Mouse (Mus musculus): Measurements from ENCODE around the gene Tlr5. TPM values are rescaled to one million over a fixed set of nuclear protein-coding genes. Genes with fewer than 3 reads are reported as not detected.

Gene Tlr5
- total and polyA plus RNA-seq, 3 experiments = not detected

DNA sequence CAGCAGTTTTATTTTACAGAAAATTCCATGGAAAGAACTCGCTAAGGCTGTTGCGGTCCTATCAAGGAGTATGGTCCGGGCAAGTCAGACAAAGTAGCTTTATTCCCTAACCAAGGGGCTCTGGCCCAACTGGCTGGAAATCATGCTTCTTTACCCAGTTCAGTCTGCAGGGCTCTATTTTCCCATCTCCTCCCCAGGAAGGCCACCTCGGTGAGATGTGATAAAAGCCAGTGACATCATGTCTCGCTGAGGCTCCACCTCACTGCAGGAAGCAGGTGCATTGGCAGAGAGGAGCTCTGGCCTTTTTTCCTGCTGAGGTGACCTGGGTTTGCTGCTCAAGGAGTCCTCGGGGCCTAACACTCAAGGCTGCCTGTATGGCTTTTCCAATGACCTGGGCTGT, 26.1 kb downstream of the Tlr5 start:
- no peak overlapping the region for H3K4me3 ChIP-seq (ENCODE audit: control insufficient read depth in 1 of 2, insufficient read depth in 1 of 2, low read depth in 2 of 2, low read length in 2 of 2)
- no peaks in the 10 kb centered on the region for H3K36me3 ChIP-seq (ENCODE audit: control insufficient read depth in 1 of 2, insufficient read depth in 2 of 2, low read length in 2 of 2)
- no peaks in the 10 kb centered on the region for H3K9me3 ChIP-seq (replicated peaks; ENCODE audit: insufficient read depth, low read length)
- peaks cover 0 to 6% of the 10 kb centered on the region in 2 experiments; a peak in 2 of 4 replicates for H3K4me1 ChIP-seq (ENCODE audit: control insufficient read depth in 1 of 2, insufficient read depth in 2 of 2, low read length in 2 of 2)
- H3K27me3 ChIP-seq (ENCODE audit: control insufficient read depth in 1 of 2, insufficient read depth in 2 of 2, low read length in 2 of 2) = no peaks in the 10 kb centered on the region
- H3K27ac ChIP-seq (ENCODE audit: control insufficient read depth, low read depth, low read length) = no peak overlapping the region
- H3K9ac ChIP-seq (ENCODE audit: control insufficient read depth, low read depth, low read length, poor library complexity, severe bottlenecking) = no peak overlapping the region
- TF ChIP-seq USF2 (IDR thresholded peaks at IDR 0.05; ENCODE audit: borderline replicate concordance in 1 of 2, insufficient read depth in 1 of 2, low read depth in 1 of 2, low read length in 2 of 2) (no peak), TBP (IDR thresholded peaks at IDR 0.05; ENCODE audit: low read depth, low read length) (no peak), ETS1 (IDR thresholded peaks at IDR 0.05; ENCODE audit: low read depth, low read length) (no peak), EP300 (IDR thresholded peaks at IDR 0.05; ENCODE audit: low read depth in 1 of 2, low read length in 2 of 2) (no peak), JUND (IDR thresholded peaks at IDR 0.05; ENCODE audit: low read depth, low read length) (no peak), RAD21 (IDR thresholded peaks at IDR 0.05; ENCODE audit: low read depth, low read length) (no peak), E2F4 (IDR thresholded peaks at IDR 0.05; ENCODE audit: borderline replicate concordance, low read depth, low read length) (no peak), HCFC1 (IDR thresholded peaks at IDR 0.05; ENCODE audit: low read depth, low read length) (no peak), MXI1 (IDR thresholded peaks at IDR 0.05; ENCODE audit: low read depth, low read length) (no peak), CHD1 (IDR thresholded peaks at IDR 0.05; ENCODE audit: low read depth, low read length) (no peak), CTCF (IDR thresholded peaks at IDR 0.05 in 2 of 3, conservative IDR thresholded peaks at IDR 0.05 in 1 of 3; ENCODE audit: control insufficient read depth in 1 of 3, insufficient read depth in 1 of 3, low read depth in 2 of 3, low read length in 3 of 3, poor library complexity in 1 of 3, severe bottlenecking in 1 of 3) (no peak), NRF1 (IDR thresholded peaks at IDR 0.05; ENCODE audit: insufficient read depth, low read depth, low read length, poor library complexity, severe bottlenecking) (no peak)
- no peak for DNase-seq (ENCODE audit: low read depth, low spot score)
- no peaks in the 10 kb centered on the region for H3K79me2 ChIP-seq (ENCODE audit: control insufficient read depth, insufficient read depth, low read length, poor library complexity)

- Histone ChIP-seq H3K4me1 (ENCODE audit: control insufficient read depth in 1 of 2, insufficient read depth in 2 of 2, low read length in 2 of 2) (peaks cover 0 to 6% of the 10 kb centered on the region in 2 experiments; a peak in 2 of 4 replicates), H3K9me3 (replicated peaks; ENCODE audit: insufficient read depth, low read length) (no peaks in the 10 kb centered on the region), H3K4me3 (ENCODE audit: control insufficient read depth in 1 of 2, insufficient read depth in 1 of 2, low read depth in 2 of 2, low read length in 2 of 2) (peak overlapping the region; percentile 28 to 43), H3K9ac (ENCODE audit: control insufficient read depth, low read depth, low read length, poor library complexity, severe bottlenecking) (peak overlapping the region; percentile 61), H3K27ac (ENCODE audit: control insufficient read depth, low read depth, low read length) (no peak overlapping the region), H3K27me3 (ENCODE audit: control insufficient read depth in 1 of 2, insufficient read depth in 2 of 2, low read length in 2 of 2) (no peaks in the 10 kb centered on the region), H3K36me3 (ENCODE audit: control insufficient read depth in 1 of 2, insufficient read depth in 2 of 2, low read length in 2 of 2) (no peaks in the 10 kb centered on the region), H3K79me2 (ENCODE audit: control insufficient read depth, insufficient read depth, low read length, poor library complexity) (no peaks in the 10 kb centered on the region)
- peak; percentile 95 for DNase-seq (ENCODE audit: low read depth, low spot score)
- TF ChIP-seq HCFC1 (IDR thresholded peaks at IDR 0.05; ENCODE audit: low read depth, low read length) (0 out of 2 replicates have a peak, but pooled peaks have one; percentile 14), BHLHE40 (IDR thresholded peaks at IDR 0.05; ENCODE audit: borderline replicate concordance, low read depth, low read length) (peak; percentile 89), E2F4 (IDR thresholded peaks at IDR 0.05; ENCODE audit: borderline replicate concordance, low read depth, low read length) (no peak), NRF1 (IDR thresholded peaks at IDR 0.05; ENCODE audit: insufficient read depth, low read depth, low read length, poor library complexity, severe bottlenecking) (no peak), ETS1 (IDR thresholded peaks at IDR 0.05; ENCODE audit: low read depth, low read length) (peak; percentile 29; the same call in 1 of the 2 replicates), CTCF (IDR thresholded peaks at IDR 0.05 in 2 of 3, conservative IDR thresholded peaks at IDR 0.05 in 1 of 3; ENCODE audit: control insufficient read depth in 1 of 3, insufficient read depth in 1 of 3, low read depth in 2 of 3, low read length in 3 of 3, poor library complexity in 1 of 3, severe bottlenecking in 1 of 3) (peak; percentile 48 to 67 (median 55); a peak in 5 of 6 replicates), UBTF (IDR thresholded peaks at IDR 0.05; ENCODE audit: borderline replicate concordance, insufficient read depth, low read depth, low read length) (no peak), POLR2A (IDR thresholded peaks at IDR 0.05; ENCODE audit: control insufficient read depth in 1 of 2, insufficient read depth in 1 of 2, low read depth in 1 of 2, low read length in 2 of 2, poor library complexity in 1 of 2) (peak in 1 of 2 experiments; percentile 34; a peak in 1 of 4 replicates), JUND (IDR thresholded peaks at IDR 0.05; ENCODE audit: low read depth, low read length) (0 out of 2 replicates have a peak, but pooled peaks have one; percentile 40), MXI1 (IDR thresholded peaks at IDR 0.05; ENCODE audit: low read depth, low read length) (peak; percentile 83), CHD1 (IDR thresholded peaks at IDR 0.05; ENCODE audit: low read depth, low read length) (no peak), ZMIZ1 (IDR thresholded peaks at IDR 0.05; ENCODE audit: low read depth, low read length) (no peak), SMC3 (IDR thresholded peaks at IDR 0.05; ENCODE audit: low read depth, low read length) (peak; percentile 54), TAL1 (IDR thresholded peaks at IDR 0.05; ENCODE audit: low read length) (no peak), POLR2AphosphoS2 (IDR thresholded peaks at IDR 0.05; ENCODE audit: low read length) (no peak), MYC (IDR thresholded peaks at IDR 0.05; ENCODE audit: low read depth, low read length) (peak; percentile 84), SIN3A (IDR thresholded peaks at IDR 0.05; ENCODE audit: low read length) (peak; percentile 47; the same call in 1 of the 2 replicates), MAZ (IDR thresholded peaks at IDR 0.05; ENCODE audit: low read depth, low read length) (0 out of 2 replicates have a peak, but pooled peaks have one; percentile 32), USF2 (IDR thresholded peaks at IDR 0.05; ENCODE audit: borderline replicate concordance in 1 of 2, insufficient read depth in 1 of 2, low read depth in 1 of 2, low read length in 2 of 2) (peak in 1 of 2 experiments; percentile 64; a peak in 2 of 4 replicates), MYB (IDR thresholded peaks at IDR 0.05; ENCODE audit: low read depth, low read length) (no peak), EP300 (IDR thresholded peaks at IDR 0.05; ENCODE audit: low read depth in 1 of 2, low read length in 2 of 2) (no peak), NELFE (IDR thresholded peaks at IDR 0.05; ENCODE audit: low read depth, low read length) (no peak), RAD21 (IDR thresholded peaks at IDR 0.05; ENCODE audit: low read depth, low read length) (peak; percentile 55), MAX (IDR thresholded peaks at IDR 0.05; ENCODE audit: low read length) (peak; percentile 96), USF1 (IDR thresholded peaks at IDR 0.05; ENCODE audit: low read depth, low read length) (peak; percentile 93)
Measured at GRCm38 (mm10) chr1:182982995-182983394, 28.4 kb downstream of the Tlr5 start.

Data from MEL (cell line).